Mouse (Mus musculus) lung, adult 2 months (tissue): ENCODE measurements around the gene Ccdc120.

Experiments
- CTCF ChIP-seq: fragments of 200-500 bp; IDR thresholded peaks from 2 replicates; pipeline ENCODE4 v1.5.1; 2011; ENCODE audit warnings: mild to moderate bottlenecking, low read length, control low read depth; ENCODE audit not compliant: insufficient read depth
- POLR2A ChIP-seq: fragments of 200-500 bp; IDR thresholded peaks from 2 replicates; pipeline ENCODE4 v1.6.1; 2011; ENCODE audit warnings: low read depth, mild to moderate bottlenecking, control low read depth, low read length, borderline replicate concordance; ENCODE audit errors: extremely low read depth

DNA sequence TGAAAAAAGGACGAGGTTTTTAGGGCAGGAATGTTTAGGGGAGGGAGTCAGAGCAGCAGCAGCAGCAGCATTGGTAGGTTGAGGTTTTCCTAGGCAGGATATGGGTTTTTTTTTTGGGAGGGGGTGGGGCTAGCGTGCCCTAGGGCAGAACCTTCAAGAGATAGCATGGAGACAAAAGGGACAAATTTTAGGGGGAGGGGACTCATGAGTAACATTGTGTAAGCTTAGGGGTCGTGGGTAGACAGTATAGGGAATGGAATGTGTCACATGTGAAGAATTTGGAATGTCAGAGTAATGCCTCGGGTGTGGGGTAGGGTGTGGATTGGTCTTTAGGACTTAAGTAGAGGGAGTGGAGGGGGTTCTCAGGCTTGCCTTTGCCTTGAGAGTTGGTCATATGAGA is 28.0 kb downstream of the Ccdc120 start:
- no peak for TF ChIP-seq CTCF
- no peak for TF ChIP-seq POLR2A
